Mouse (Mus musculus) bone marrow macrophage, adult 2 months (primary cell): Measurements from ENCODE around the gene Fosl2.

ENCODE experiments used
- CTCF ChIP-seq: IDR thresholded peaks from 2 replicates; pipeline ENCODE4 v1.5.1; 2012; ENCODE audit warnings: low read depth, mild to moderate bottlenecking, low read length, moderate library complexity
- POLR2A ChIP-seq: IDR thresholded peaks from 2 replicates; pipeline ENCODE4 v1.6.1; 2012; ENCODE audit warnings: mild to moderate bottlenecking, low read depth, low read length, borderline replicate concordance

- no peak for TF ChIP-seq CTCF
- no peak for TF ChIP-seq POLR2A
These were observed 29.0 kb upstream of the Fosl2 start for GRCm38 (mm10) chr5:32106473-32107140.
